Mouse (Mus musculus) G1E-ER4 (cell line): ENCODE measurements around the gene Dcbld2. TPM values are rescaled to one million over a fixed set of nuclear protein-coding genes. Genes with fewer than 3 reads are reported as not detected.

Experiments used
- GATA1 ChIP-seq: IDR thresholded peaks from one replicate; pipeline ENCODE4 v1.8.0; 2012; ENCODE audit warnings: low read length, inconsistent platforms
- polyA plus RNA-seq: library from polyadenylated mRNA; stranded (reverse); fragments of >175 nt; gene quantifications from 2 replicates; pipeline ENCODE4 v1.2.3, GENCODE M21; 2012

Dcbld2 gene
- 2.1 and 2.5 TPM in 2 replicates for polyA plus RNA-seq

DNA sequence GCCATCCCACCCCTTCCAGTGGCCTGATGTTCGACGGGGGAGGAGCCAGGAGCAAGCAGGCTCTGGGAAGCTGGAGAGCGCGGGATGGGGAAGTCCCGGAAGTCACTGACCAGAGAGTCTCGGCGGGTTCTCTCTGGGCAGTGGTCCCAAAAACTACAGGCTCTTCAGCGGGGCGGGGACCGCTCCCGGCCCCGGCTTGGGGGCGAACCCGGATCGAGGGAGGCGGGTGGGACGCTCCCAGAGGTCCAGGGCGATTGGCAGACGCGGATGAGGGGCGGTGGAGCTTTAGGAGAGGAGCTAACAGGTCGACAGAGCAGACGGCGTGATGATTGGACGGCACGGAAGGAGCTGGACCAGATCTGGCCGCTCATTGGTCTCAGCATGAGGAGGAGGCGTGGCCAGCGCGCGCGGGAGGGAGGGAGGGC is at the start of gene Dcbld2:
TSS of gene Dcbld2 (plus strand) at position 382 of the 425 bp plus-strand sequence.
- no peak for TF ChIP-seq GATA1

DNA sequence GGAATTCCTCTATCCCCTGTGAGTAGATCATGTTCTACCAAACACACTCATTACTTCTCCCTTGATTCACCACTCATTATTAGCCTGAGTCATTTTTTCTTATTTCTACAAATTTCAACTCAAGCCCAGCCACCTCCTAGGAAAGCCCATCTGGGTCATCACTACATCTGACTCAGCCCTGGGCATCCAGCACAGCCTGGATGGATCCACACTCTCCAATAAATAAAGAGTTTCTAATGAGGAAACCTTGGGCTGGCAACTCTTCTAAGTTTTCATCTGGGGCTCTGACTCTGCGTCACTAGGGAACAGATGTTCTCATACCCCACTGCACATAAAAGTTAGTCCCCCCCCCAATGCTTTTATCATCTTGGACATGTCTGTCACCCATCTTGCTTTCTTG is 31.1 kb upstream of the Dcbld2 start:
- TF ChIP-seq GATA1, result no peak

DNA sequence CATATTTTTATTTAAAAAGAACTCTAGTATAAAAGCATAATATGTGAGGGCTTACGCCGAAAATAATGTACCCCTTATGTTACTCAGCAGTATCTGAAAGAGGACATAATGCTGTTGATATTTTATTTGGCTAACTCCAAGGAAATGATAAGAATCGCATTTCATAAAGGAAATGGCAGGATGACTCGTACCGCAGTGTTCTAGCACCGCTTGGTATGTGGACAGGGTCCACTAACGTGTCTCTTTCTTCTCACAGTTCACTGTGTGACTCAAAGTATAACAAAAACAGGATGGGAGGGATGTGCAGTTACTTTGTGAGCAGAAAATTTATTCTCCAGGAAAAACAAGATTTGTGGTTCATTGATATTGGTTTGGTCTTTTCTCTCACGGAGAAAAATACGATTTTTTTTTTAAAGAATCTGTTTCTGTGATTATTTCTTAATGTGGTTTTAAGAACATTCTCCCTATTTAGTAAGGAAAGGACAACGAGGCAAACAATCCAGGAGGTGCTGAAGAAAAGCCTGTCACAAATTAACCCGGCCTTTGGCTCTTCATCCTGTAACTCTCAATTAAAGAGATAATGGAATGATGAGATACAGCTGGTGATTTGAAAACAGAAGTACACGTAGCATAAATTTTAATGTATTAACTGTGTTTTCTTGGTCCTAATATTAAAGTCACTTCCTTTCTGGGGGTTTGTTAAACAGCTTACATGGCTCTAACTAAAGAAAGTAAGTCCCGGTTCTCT is 30.3 kb upstream of the Dcbld2 start:
- no peak for TF ChIP-seq GATA1

DNA sequence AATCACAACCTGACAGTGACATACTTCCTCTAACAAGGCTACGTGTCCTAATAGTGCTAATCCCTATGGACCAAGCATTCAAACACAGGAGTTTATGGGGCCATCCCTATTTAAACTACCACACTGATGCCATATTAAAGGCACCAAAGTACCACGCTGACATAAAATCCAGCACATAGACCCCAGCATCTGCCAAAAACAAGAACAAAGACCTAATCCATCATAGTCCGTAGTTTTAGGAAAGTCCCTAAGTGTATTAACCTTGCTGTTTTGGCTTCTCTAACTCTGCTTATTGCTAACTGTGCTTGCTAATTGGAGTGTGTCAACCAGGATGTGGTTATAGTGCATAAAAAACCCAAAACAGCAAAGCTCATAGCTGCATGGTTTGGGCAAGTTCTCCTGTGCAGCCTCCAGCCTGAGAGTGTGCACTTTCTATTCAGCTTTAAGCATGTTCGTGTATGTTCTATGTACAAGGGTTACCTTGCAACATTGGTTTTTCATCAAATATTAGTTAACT is 21.9 kb upstream of the Dcbld2 start:
- no peak for TF ChIP-seq GATA1

DNA sequence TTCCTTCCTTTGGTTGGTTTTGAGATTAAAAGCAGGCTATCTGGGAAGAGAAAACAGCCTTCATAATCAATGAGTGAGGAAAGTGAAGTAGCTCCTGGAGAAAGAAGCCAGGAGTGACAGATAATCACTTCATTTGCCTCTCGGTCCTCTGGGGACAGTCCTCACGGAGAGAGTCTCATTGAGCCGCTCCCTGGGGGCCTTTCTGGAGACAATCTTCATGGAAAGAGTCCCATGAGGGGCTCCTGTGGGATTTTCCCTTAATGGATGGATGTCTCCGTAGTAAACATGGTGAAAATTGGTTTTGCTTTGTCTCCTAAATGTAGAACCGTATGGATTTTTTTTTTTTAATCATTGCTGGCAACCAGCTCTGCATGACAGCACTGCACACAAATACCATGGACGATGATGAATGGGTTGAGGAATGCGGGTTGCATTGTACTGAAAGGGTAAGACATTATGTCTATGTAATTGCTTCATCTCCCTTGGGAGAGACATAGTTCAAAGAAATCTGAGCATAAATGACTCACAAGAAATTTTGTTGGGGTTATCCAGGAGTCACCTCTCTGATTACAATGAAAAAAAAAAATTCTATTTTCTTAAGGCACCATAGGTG is 19.0 kb upstream of the Dcbld2 start:
- TF ChIP-seq GATA1, result no peak

DNA sequence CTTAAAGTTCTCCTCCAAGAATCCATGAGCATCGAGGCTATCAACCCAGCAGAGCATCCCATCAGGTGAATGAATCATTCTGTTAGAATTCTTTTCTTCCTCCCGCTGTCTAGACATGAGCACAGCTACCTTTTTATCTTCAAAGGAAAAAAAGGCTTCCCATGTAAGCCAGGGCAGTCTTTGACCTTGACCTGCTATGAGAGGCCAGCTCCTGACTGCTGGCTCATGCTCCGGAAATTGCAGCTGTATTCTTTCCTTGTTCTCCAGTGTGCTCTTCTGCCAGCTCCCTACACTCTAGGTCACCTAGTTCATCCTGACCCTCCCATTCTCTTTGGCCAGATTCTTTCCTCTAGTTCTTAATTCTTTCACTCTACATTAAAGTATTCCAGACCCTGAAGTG is 15.2 kb upstream of the Dcbld2 start:
- no peak for TF ChIP-seq GATA1

DNA sequence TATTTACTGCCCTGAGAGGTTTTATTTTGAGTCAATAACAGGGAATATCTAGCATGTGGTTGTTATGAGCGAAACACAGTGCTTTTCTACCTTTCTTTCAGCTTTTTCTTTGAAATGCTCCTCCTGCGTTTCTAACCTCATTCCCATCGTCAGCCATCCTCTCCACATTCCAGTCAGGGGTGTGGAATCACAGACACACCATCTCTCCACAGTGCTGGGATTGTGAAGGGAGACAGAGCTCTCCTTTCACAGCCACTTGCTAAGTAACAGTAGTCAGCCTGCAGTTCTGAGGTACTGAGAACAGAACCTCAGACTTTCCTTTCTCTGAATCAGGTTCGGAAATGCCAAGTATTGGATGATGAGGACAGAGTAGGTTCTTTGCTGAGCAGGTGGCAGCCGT is 14.1 kb upstream of the Dcbld2 start:
- no peak for TF ChIP-seq GATA1

DNA sequence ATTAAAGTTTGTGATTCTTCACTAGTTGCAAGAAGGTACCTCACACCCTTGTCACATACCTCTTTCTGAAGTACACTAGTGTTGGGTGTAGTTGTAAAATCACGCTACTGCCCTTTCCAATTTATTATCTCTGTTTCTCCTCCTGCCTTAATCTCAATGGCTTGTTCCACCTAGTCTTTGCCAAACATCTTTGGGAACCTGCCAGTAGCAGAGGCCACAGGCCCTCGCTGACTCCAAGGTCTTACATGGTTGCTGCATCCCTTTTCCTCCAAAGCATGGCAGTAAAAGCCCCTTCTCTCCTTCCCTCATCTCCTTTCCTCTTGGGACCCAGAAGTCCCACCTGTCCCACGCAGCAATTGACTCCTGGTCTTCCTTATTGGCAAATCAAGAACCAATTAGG is 9.6 kb upstream of the Dcbld2 start:
- TF ChIP-seq GATA1, result no peak

DNA sequence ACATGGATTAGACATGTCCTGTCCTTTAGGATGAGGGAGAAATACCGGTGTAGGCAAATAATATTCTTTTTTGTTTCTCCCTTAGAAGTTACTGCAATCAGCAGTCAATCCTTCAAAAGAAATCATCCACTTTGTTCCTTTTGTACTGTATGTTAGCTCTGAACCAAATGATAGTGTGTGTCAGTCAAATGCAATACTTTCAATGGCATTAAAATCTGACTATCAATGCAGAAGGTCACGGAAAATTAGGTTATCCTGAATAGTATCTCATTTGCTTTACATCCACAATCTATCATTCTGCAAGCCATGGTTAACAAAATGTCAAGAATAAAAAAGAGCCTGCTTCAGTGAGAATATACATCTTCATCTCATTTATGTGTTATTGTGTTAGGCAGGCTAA is 7.2 kb upstream of the Dcbld2 start:
- no peak for TF ChIP-seq GATA1

DNA sequence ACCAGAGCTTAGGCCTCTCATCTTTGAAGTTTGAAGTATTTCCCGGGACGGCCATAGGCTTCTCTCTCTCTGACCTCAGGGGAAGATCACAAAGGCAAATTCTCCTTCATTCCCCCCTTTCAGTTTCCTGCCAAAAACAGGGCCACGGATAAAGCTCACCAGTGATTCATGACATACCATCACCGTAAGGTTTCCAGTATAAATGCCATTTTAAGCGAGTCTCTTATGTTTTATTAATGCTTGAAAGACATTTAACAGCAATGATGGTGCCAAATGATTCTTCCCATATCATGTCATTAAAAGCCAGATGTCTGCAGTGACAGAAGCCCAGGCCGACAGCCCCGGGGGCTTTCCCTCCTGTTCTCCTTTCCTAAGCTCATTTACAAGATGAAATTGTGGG is 3.6 kb upstream of the Dcbld2 start:
- no peak for TF ChIP-seq GATA1

DNA sequence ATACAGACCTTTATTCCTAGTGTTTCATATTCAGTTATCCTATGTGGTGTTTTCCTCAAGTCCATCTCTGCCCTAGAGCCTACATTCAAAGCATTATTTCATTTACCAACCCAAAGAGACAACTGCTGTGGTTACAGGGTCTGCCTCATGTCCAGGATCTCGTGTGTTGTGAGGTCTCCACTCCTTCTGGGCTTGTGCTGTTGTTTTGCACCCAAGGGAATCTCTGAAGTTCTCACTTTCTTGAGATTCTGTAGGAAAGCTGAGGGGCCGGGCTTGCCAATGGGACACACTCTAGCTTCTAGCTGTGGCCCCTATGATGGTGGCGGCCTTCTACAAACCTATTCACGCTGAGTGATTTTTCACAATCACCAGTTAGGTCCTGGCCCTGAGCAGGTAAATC is 3.0 kb upstream of the Dcbld2 start:
- no peak for TF ChIP-seq GATA1

DNA sequence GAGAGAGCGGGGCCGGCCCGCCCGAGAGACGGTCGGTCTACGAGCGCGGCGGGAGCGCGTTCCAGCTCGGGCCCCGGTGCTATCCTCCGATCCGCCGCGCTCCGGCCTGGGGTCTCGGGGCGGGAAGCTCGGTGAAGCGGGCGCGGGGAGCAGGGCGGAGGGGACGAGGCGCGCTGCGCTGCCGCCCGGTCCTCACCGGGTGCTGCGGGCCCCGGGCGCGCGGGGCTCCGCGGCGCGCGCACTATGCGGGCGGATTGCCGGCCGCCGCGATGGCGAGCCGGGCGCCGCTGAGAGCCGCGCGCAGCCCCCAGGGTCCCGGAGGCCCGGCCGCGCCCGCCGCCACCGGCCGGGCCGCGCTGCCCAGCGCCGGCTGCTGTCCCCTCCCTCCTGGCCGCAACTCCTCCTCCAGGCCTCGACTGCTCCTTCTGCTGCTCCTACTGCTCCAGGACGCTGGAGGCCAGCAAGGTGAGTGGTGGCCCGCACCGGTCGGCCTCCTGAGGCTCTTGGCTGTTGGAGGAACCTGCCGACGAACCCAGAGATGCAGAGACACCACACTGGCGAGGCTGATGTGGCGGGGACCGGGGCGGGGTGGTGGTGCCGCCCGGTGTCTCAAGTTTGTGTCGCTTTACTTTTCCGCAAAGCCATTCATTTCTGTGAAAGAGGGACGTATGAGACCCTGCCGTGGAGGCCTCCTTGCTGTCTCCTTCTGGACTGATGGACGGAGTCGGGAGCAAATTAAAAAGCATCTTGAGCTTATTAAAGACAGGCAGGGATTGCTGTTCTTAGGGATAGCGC is 441 bp downstream of the Dcbld2 start:
- no peak for TF ChIP-seq GATA1

DNA sequence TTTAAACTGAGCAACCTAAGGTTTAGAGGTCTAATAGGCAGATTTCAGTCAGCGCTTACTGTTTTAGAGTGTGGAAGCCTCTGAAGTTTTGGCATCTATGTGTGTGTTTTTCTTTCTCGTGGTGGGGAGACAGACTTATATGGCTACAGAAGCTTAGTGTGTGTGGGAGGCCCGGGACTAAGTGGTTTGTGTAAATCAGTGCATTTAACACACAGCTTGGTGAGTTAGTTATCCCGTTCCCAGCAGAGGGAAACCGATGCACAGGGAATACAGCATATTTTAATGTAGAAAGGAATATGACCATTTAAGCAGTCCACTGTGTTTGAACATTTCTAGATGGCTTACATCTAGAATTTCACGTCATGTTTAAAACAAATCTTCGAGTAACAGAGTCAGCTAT is 1.6 kb downstream of the Dcbld2 start:
- TF ChIP-seq GATA1, result no peak

DNA sequence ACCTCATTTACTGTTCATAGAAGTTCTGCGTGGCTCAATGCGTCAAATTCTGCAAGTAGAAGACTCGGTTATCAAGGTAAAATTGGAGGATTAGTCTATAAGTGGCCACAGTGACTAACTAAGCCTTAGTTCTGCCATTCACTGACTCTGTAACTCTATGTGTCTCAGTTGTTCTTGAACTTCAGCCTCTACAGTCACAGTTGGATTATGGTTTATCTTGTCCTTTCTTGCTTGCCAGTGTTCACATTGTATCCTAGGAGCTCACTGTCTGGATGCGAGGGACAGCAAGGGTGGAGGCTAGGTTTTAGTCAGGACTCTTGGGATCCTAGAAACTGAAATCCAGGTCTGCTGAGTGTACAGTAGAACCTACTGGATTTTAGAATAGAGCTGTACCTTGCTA is 6.6 kb downstream of the Dcbld2 start:
- TF ChIP-seq GATA1, result no peak

DNA sequence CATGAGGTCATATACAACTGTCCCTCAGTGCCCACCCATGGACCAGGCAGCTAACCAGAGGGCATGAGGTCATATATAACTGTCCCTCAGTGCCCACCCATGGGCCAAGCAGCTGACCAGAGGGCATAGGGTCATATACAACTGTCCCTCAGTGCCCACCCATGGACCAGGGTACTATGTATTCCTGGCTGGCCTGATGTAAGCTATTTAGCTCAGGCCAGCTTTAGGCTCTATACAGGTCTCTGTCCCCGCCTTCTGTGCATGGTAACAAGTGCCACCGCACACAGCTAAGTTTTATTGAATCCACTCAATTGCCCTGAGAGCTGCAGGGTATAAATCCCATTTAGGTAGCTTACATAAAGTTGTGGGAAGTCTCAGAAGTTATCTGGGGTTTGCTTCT is 7.3 kb downstream of the Dcbld2 start:
- no peak for TF ChIP-seq GATA1

DNA sequence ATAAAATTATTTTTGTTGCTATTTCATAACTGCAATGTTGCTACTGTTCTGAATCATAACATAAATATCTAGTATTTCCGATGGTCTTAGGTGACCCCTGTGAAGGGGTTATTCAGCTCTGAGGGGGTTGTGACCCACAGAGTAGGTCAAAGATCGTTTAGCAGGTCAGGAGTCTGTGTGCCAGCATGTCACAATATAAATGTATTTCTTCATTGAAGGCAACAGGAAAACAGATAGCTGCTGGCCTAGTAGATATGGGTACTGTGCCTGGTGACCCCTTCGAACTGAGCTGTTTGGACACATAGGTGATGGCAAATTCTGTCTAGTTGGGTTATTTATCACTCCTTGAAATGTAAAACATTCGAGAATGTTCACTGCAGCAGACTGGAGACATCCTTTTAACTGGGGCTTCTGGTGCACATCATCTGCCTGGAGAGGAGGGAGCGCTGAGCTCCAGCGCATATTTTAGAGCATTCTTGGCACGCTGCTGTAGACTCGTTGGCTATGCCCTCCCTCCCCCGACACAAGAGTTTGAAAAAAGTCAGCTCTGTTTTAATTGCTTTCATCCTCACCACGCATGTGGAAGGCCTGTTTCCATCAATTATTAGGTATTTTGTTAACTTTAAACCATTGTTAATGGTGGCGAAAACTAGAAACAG is 13.6 kb downstream of the Dcbld2 start:
- TF ChIP-seq GATA1, result no peak
